Mouse (Mus musculus): ENCODE measurements at regions not wholly inside any gene's neighbourhood (a gene's known extent, or its start where the extent isn't known, plus 50 kb on each side); places are given as distances from the start of the nearest gene placed in this dataset.

DNA sequence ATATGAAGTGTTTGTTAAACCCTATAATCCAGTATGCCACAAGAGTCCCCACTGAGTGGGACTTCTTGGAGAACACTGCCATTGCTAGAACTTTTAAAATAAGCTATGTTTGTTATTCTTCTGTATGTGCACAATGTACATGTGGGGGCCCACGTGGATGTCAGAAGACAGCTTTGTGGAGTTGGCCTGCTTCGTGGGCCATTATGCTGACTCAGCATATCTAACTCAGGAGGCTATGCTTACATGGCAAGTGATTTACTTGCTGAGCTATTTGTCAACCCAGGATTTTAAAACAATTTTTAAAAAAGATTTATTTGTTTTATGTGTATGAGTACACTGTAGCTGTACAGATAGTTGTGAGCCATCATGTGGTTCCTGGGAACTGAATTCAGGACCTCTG lies 207.6 kb upstream of the Steap1 start:
- H3K9me3 ChIP-seq (ENCODE audit: low read length), result no peaks in the 10 kb centered on the region
- no peaks in the 10 kb centered on the region for H3K4me1 ChIP-seq (replicated peaks; ENCODE audit: low read depth, low read length)
- TF ChIP-seq CTCF (conservative IDR thresholded peaks at IDR 0.05; ENCODE audit: low read length), result no peak
- TF ChIP-seq POU5F1 (IDR thresholded peaks at IDR 0.05; ENCODE audit: borderline replicate concordance, low read length), result no peak
- no peak for TF ChIP-seq NANOG (IDR thresholded peaks at IDR 0.05; ENCODE audit: borderline replicate concordance, low read length)

DNA sequence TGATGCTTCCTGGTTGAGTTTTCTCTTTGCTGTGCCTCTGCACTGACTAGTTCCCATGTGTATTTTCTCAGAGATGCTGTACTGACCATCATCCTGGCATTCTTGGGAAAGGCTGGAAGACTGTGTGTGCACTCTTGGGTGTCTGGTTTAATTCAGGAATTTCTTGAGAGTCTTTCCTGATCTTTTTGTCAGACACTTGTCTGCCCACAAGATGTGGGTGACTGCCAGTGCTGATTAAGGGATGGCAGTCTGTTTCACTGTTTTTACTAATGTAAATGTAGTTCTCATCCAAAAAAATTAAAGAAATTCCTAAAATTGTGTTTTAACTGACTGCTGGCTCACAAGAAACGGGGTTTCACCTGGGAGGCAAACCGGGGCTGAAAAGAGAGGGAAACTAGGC lies 206.7 kb upstream of the Steap1 start:
- Histone ChIP-seq H3K9me3 (ENCODE audit: low read length) (no peaks in the 10 kb centered on the region), H3K4me1 (replicated peaks; ENCODE audit: low read depth, low read length) (no peaks in the 10 kb centered on the region), H3K4me3 (replicated peaks; ENCODE audit: low read length) (no peak overlapping the region), H3K36me3 (ENCODE audit: insufficient read depth, low read length) (no peaks in the 10 kb centered on the region), H3K27me3 (ENCODE audit: insufficient read depth, low read length) (no peaks in the 10 kb centered on the region)
- TF ChIP-seq CTCF (conservative IDR thresholded peaks at IDR 0.05; ENCODE audit: low read length) (no peak), POU5F1 (IDR thresholded peaks at IDR 0.05; ENCODE audit: borderline replicate concordance, low read length) (no peak), NANOG (IDR thresholded peaks at IDR 0.05; ENCODE audit: borderline replicate concordance, low read length) (no peak)

More for the DNA sequence above, 207.6 kb upstream of the Steap1 start:
- Histone ChIP-seq H3K4me3 (replicated peaks; ENCODE audit: low read length) (no peak overlapping the region), H3K36me3 (ENCODE audit: insufficient read depth, low read length) (no peaks in the 10 kb centered on the region), H3K27me3 (ENCODE audit: insufficient read depth, low read length) (no peaks in the 10 kb centered on the region)

DNA sequence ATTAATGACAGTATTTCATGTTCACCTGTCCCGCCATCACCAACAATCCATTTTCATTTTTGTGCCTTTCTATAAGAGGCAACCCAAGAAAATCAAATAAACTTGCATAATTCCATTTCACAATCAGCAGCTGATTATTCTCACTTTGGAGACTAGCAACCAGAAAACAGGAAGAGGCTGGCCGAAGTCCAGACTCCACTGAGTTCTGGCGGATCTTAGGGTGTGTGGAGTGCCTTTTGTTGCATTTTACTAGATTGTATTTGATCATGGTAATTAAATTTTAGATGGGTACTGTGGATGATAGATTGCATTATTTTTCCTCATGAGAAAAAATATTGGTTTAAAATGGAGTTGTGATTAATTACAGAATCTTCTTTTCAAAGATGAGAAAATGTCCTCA lies 176.7 kb upstream of the Steap1 start:
- H3K4me3 ChIP-seq (replicated peaks; ENCODE audit: low read length), result no peak overlapping the region
- no peaks in the 10 kb centered on the region for H3K9me3 ChIP-seq (ENCODE audit: low read length)
- no peaks in the 10 kb centered on the region for H3K4me1 ChIP-seq (replicated peaks; ENCODE audit: low read depth, low read length)
- H3K27me3 ChIP-seq (ENCODE audit: insufficient read depth, low read length), result no peaks in the 10 kb centered on the region
- no peaks in the 10 kb centered on the region for H3K36me3 ChIP-seq (ENCODE audit: insufficient read depth, low read length)
- TF ChIP-seq NANOG (IDR thresholded peaks at IDR 0.05; ENCODE audit: borderline replicate concordance, low read length) (no peak), POU5F1 (IDR thresholded peaks at IDR 0.05; ENCODE audit: borderline replicate concordance, low read length) (no peak), CTCF (conservative IDR thresholded peaks at IDR 0.05; ENCODE audit: low read length) (no peak)

DNA sequence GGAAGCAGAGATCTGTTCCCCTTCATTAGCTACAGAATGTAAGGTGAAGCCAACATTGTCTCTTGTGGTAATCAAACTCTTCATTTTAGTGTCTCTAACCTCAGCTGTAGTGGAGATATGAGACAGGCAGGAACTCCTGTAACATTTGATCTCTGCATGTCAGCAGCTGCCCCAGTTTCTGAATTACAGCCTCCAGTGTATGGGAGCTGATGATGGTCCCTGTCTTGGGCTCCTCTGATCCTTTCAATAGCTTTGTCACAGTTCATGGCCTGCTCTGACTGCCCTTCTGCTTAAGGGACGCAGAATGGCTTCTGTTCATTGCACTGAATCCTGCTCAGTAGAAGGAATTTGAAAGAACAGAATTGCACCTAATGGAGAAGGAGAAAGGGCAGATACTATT lies 167.3 kb upstream of the Steap1 start:
- Histone ChIP-seq H3K4me1 (replicated peaks; ENCODE audit: low read depth, low read length) (no peaks in the 10 kb centered on the region), H3K27me3 (ENCODE audit: insufficient read depth, low read length) (no peaks in the 10 kb centered on the region), H3K4me3 (replicated peaks; ENCODE audit: low read length) (no peak overlapping the region), H3K36me3 (ENCODE audit: insufficient read depth, low read length) (no peaks in the 10 kb centered on the region), H3K9me3 (ENCODE audit: low read length) (peaks cover 9% of the 10 kb centered on the region)
- TF ChIP-seq CTCF (conservative IDR thresholded peaks at IDR 0.05; ENCODE audit: low read length) (no peak), NANOG (IDR thresholded peaks at IDR 0.05; ENCODE audit: borderline replicate concordance, low read length) (no peak), POU5F1 (IDR thresholded peaks at IDR 0.05; ENCODE audit: borderline replicate concordance, low read length) (no peak)

DNA sequence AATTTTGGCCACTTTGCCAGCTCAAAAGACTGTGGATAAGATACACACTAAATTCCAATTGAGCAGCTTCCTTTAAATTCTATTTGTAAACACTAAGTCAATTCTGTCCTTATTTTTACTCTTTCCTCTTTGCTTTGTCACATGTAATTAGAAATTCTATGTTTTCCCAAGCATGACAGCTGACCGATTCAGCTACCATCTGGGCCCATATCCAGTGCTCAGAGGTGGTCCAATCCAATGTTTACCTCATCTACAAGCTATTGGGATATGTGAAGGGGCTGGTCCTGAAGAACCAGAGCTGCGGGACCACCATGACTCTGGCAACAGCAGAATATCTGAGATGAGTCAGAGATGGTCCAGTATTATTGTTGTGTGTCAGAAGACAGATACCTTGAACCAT lies 140.2 kb upstream of the Steap1 start:
- no peak overlapping the region for H3K4me3 ChIP-seq (replicated peaks; ENCODE audit: low read length)
- H3K9me3 ChIP-seq (ENCODE audit: low read length), result peaks cover 32% of the 10 kb centered on the region
- H3K4me1 ChIP-seq (replicated peaks; ENCODE audit: low read depth, low read length), result no peaks in the 10 kb centered on the region
- no peaks in the 10 kb centered on the region for H3K27me3 ChIP-seq (ENCODE audit: insufficient read depth, low read length)
- no peak for TF ChIP-seq POU5F1 (IDR thresholded peaks at IDR 0.05; ENCODE audit: borderline replicate concordance, low read length)
- TF ChIP-seq CTCF (conservative IDR thresholded peaks at IDR 0.05; ENCODE audit: low read length), result no peak
- TF ChIP-seq NANOG (IDR thresholded peaks at IDR 0.05; ENCODE audit: borderline replicate concordance, low read length), result no peak
- no peaks in the 10 kb centered on the region for H3K36me3 ChIP-seq (ENCODE audit: insufficient read depth, low read length)

DNA sequence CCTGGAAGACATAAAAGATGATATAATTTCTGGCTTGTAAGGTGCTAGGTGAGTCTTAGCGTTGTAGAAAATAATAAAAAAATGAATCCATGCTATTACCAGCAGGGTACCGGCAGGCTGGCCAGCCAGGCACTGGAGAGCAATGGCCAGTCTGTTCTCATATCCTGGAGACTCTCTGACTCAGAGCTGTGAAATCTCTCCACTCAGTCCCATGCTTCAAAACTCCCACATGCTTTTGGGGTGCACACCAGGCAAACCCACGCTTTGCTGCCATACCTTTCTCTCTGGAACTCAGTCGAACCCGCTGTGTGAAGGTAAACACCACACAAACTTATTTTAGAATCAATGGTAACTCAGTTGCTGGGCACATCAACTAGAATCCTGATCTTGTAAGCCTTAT lies 124.3 kb upstream of the Steap1 start:
- Histone ChIP-seq H3K27me3 (ENCODE audit: insufficient read depth, low read length) (no peaks in the 10 kb centered on the region), H3K9me3 (ENCODE audit: low read length) (peaks cover 15% of the 10 kb centered on the region), H3K4me1 (replicated peaks; ENCODE audit: low read depth, low read length) (no peaks in the 10 kb centered on the region), H3K4me3 (replicated peaks; ENCODE audit: low read length) (no peak overlapping the region), H3K36me3 (ENCODE audit: insufficient read depth, low read length) (no peaks in the 10 kb centered on the region)
- TF ChIP-seq POU5F1 (IDR thresholded peaks at IDR 0.05; ENCODE audit: borderline replicate concordance, low read length), result no peak

DNA sequence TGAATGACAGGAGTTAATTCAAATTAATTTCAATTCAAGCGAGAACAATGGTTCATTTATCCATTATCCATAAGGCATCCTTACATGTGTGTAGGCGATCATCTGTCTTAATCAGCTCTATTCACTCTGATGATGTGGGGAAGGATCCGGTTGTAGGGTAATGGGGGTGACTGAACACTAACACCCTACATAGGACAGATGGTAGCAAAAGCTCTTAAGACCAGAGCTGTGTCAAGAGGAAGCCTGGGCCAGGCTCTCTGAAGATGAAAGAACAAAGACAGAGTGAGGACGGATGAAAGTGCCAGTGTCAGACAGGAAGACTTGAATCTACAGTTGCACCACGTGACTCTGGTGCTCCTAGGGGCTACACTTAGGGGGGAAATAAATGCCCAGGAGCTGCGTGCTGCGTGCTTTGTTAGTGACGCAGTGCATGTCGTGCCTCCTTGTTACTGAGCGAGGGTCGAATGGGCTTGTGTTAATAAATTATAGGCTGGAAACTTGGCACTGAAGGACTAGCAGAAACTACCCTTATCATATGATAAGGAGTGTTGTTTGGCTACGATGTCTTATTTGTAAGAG lies 107.1 kb upstream of the Steap1 start:
- no peak overlapping the region for H3K4me3 ChIP-seq (replicated peaks; ENCODE audit: low read length)
- TF ChIP-seq CTCF (conservative IDR thresholded peaks at IDR 0.05; ENCODE audit: low read length), result no peak
- no peak for TF ChIP-seq NANOG (IDR thresholded peaks at IDR 0.05; ENCODE audit: borderline replicate concordance, low read length)
- no peak for TF ChIP-seq POU5F1 (IDR thresholded peaks at IDR 0.05; ENCODE audit: borderline replicate concordance, low read length)

DNA sequence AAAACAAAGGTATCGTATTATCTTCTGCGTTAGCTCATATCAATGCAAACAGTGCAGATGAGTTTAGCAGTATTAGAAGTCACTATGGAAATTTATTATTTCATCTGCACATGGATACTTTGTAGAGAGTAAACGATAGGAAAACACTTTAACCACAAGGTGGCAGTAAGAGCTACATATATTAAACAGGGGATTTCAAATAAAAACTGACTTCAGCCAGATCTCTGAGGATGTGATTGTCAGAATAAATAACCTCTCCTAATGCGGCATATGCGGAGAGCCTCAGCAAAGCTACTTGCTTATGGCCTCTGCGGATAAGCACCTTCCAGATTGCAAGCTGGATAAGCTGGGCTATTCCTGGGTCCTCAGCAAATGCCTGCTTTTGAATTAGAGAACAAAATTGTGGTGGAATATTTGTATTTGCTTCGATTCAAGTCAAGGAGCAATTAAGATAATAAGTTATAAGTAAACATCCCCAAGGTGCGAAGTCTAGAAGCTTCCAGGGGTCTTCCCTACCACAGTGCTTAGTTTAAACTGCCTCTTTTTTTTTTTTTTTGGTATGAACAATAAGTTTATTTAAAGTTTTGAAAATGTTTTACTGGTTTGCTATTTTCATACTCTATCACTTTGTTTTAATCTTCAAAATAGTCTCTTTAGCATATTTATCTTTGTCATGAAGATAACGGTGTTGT lies 96.8 kb upstream of the Steap1 start:
- no peaks in the 10 kb centered on the region for H3K4me1 ChIP-seq (replicated peaks; ENCODE audit: low read depth, low read length)
- H3K9me3 ChIP-seq (ENCODE audit: low read length), result no peaks in the 10 kb centered on the region
- no peaks in the 10 kb centered on the region for H3K27me3 ChIP-seq (ENCODE audit: insufficient read depth, low read length)
- no peaks in the 10 kb centered on the region for H3K36me3 ChIP-seq (ENCODE audit: insufficient read depth, low read length)
- TF ChIP-seq CTCF (conservative IDR thresholded peaks at IDR 0.05; ENCODE audit: low read length) (peak; percentile 37), POU5F1 (IDR thresholded peaks at IDR 0.05; ENCODE audit: borderline replicate concordance, low read length) (no peak), NANOG (IDR thresholded peaks at IDR 0.05; ENCODE audit: borderline replicate concordance, low read length) (no peak)
- H3K4me3 ChIP-seq (replicated peaks; ENCODE audit: low read length), result no peak overlapping the region

More for the DNA sequence above, 107.1 kb upstream of the Steap1 start:
- Histone ChIP-seq H3K9me3 (ENCODE audit: low read length) (no peaks in the 10 kb centered on the region), H3K36me3 (ENCODE audit: insufficient read depth, low read length) (no peaks in the 10 kb centered on the region), H3K4me1 (replicated peaks; ENCODE audit: low read depth, low read length) (no peaks in the 10 kb centered on the region), H3K27me3 (ENCODE audit: insufficient read depth, low read length) (no peaks in the 10 kb centered on the region)

DNA sequence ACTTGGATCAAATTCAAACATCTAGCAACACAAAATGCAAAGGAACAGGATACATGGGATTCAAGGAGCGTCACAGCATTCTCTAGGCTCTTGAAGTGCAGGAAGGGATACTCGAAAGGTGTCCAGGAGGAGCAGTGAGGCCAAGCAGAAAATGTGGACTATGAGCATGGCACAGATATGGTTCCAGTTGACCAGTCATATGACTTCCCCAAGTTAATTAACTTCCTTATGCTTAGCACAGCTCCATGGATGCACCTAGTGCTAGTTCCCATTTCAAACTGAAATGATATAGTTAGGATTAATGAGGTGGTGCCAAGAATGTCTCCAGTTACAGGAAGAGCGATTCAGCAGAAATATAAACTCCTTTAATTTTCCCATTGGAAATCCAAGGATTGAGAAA lies 95.2 kb upstream of the Steap1 start:
- TF ChIP-seq POU5F1 (IDR thresholded peaks at IDR 0.05; ENCODE audit: borderline replicate concordance, low read length) (no peak), NANOG (IDR thresholded peaks at IDR 0.05; ENCODE audit: borderline replicate concordance, low read length) (no peak), CTCF (conservative IDR thresholded peaks at IDR 0.05; ENCODE audit: low read length) (no peak)

More for the DNA sequence above, 95.2 kb upstream of the Steap1 start:
- Histone ChIP-seq H3K27me3 (ENCODE audit: insufficient read depth, low read length) (no peaks in the 10 kb centered on the region), H3K4me1 (replicated peaks; ENCODE audit: low read depth, low read length) (no peaks in the 10 kb centered on the region), H3K9me3 (ENCODE audit: low read length) (no peaks in the 10 kb centered on the region), H3K36me3 (ENCODE audit: insufficient read depth, low read length) (no peaks in the 10 kb centered on the region), H3K4me3 (replicated peaks; ENCODE audit: low read length) (no peak overlapping the region)
